Mouse (Mus musculus) liver, adult 2 months (tissue): Measurements from ENCODE around the gene Tnni3. TPM values are rescaled to one million over a fixed set of nuclear protein-coding genes. Genes with fewer than 3 reads are reported as not detected.
"Not testable (repeated sequence)": the region's sequence is repeated elsewhere in the genome, so short reads cannot be mapped to it uniquely, and the experiment has no call there.

Source experiments
- DNase-seq: peaks from one replicate; pipeline ENCODE4 v3.0.0-alpha.2; 2011; ENCODE audit warnings: low read depth, low spot score; ENCODE audit errors: extremely low read depth
- H3K27ac ChIP-seq: fragments of 200-500 bp; replicated peaks from 2 replicates; pipeline ENCODE4 v1.5.1; 2012; ENCODE audit warnings: low read depth, mild to moderate bottlenecking, control low read depth, inconsistent platforms, low read length; ENCODE audit not compliant: insufficient read depth
- H3K27me3 ChIP-seq: fragments of 200-500 bp; 2 replicates; pipeline ENCODE4 v1.6.1; 2012; ENCODE audit warnings: mild to moderate bottlenecking, moderate library complexity, low read length, inconsistent platforms; ENCODE audit not compliant: control insufficient read depth, insufficient read depth
- H3K36me3 ChIP-seq: fragments of 200-500 bp; 2 replicates; pipeline ENCODE4 v1.6.1; 2012; ENCODE audit warnings: low read length, inconsistent platforms; ENCODE audit not compliant: control insufficient read depth, insufficient read depth
- H3K4me1 ChIP-seq: fragments of 200-500 bp; 2 replicates; pipeline ENCODE4 v1.6.1; 2011; ENCODE audit warnings: low read length; ENCODE audit not compliant: control insufficient read depth, insufficient read depth
- H3K4me3 ChIP-seq: fragments of 200-500 bp; 2 replicates; pipeline ENCODE4 v1.5.1; 2011; ENCODE audit warnings: low read depth, mild to moderate bottlenecking, control low read depth, low read length, moderate library complexity; ENCODE audit not compliant: insufficient read depth
- H3K79me2 ChIP-seq: fragments of 200-500 bp; 2 replicates; pipeline ENCODE4 v1.6.1; 2012; ENCODE audit warnings: inconsistent platforms, mild to moderate bottlenecking, low read length, moderate library complexity; ENCODE audit not compliant: control insufficient read depth, insufficient read depth
- H3K9ac ChIP-seq: fragments of 200-500 bp; 2 replicates; pipeline ENCODE4 v1.6.1; 2012; ENCODE audit warnings: low read depth, mild to moderate bottlenecking, control low read depth, inconsistent platforms, low read length
- CTCF ChIP-seq: fragments of 200-500 bp; IDR thresholded peaks from 2 replicates; pipeline ENCODE4 v1.5.1; 2011; ENCODE audit warnings: low read depth, low read length, control low read depth
- POLR2A ChIP-seq: fragments of 200-500 bp; IDR thresholded peaks from 2 replicates; pipeline ENCODE4 v1.6.1; 2011; ENCODE audit warnings: low read length, control low read depth; ENCODE audit not compliant: insufficient read depth; ENCODE audit errors: extremely low read depth
- WGBS: fragments of 180-500 bp; shearing (Covaris S2); methylation state at CpG from one replicate; pipeline ENCODE4 v1.1.7; 2018; 5-methylcytosine and 5-hydroxymethylcytosine counted together
- polyA plus RNA-seq: library from polyadenylated mRNA; depleted of rRNA; stranded (reverse); fragments of >200 nt; gene quantifications from 2 replicates; pipeline ENCODE4 v1.2.3, GENCODE M21; 2012; rRNA removed
- total RNA-seq: library from RNA; depleted of rRNA; stranded (reverse); fragments of >200 nt; gene quantifications from 2 replicates; pipeline ENCODE4 v1.2.3, GENCODE M21; 2014; rRNA removed

Gene Tnni3
- total RNA-seq (0.54 TPM in 1 of 2 replicates, not detected in the other), polyA plus RNA-seq (0.76 and 0.82 TPM in 2 replicates)

GRCm38 (mm10) chr7:4524212-4524922 is at the start of gene Tnni3:
TSS of gene Tnni3 (minus strand) at chr7:4524229.
- WGBS = 62% methylated on average over 15 of the region's 15 CpGs
- peak; percentile 82 for TF ChIP-seq CTCF
- H3K27me3 ChIP-seq, H3K4me1 ChIP-seq, H3K27ac ChIP-seq, H3K9ac ChIP-seq, H3K36me3 ChIP-seq, H3K79me2 ChIP-seq, H3K4me3 ChIP-seq: not testable (repeated sequence)
- peak; percentile 35 for DNase-seq

DNA sequence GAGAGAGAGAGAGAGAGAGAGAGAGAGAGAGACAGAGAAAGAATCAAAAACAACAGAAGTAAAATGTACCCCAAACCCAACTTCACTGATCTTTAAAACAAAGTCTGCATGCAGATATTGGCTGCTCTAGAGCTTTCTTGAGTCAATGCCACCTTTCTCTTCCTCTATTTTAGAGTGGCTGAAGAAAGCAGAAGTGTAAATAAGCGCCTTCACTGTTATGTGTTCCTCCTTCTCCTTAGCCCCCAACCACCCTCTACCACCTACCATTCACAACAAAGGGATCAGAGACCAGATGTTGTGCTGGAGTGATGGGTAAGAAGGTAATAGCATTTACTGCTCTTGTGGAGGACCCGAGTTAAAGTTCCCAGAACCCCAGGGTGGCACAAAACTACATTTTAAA is 48.3 kb upstream of the Tnni3 start:
- H3K27me3 ChIP-seq, DNase-seq, H3K4me1 ChIP-seq, H3K27ac ChIP-seq, H3K4me3 ChIP-seq, H3K9ac ChIP-seq, H3K36me3 ChIP-seq, H3K79me2 ChIP-seq: not testable (repeated sequence)
- 66% methylated on average over 2 of the region's 2 CpGs for WGBS

DNA sequence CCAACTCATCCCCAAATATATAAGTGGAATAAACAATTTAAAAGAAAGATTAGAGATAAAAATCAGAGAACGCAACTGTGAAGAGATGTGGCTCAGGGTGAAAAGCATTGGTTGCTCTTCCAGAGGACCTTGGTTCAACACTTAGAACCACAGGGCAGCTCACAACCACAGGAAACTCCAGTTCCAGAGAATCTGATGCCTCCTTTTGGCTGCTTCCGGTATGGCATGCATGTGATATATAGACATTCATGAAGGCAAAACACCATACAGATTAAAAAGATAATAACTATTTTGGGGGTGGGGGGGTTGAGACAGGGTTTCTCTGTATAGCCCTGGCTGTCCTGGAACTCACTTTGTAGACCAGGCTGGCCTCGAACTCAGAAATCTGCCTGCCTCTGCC is 38.6 kb upstream of the Tnni3 start:
- Histone ChIP-seq H3K36me3 (no peaks in the 10 kb centered on the region), H3K79me2 (no peaks in the 10 kb centered on the region), H3K27ac (no peak overlapping the region), H3K4me1 (no peaks in the 10 kb centered on the region), H3K9ac (no peak overlapping the region), H3K4me3 (no peak overlapping the region), H3K27me3 (no peaks in the 10 kb centered on the region)
- no peak for DNase-seq
- WGBS = 84% methylated on average over 3 of the region's 3 CpGs
- TF ChIP-seq CTCF = no peak
- no peak for TF ChIP-seq POLR2A

DNA sequence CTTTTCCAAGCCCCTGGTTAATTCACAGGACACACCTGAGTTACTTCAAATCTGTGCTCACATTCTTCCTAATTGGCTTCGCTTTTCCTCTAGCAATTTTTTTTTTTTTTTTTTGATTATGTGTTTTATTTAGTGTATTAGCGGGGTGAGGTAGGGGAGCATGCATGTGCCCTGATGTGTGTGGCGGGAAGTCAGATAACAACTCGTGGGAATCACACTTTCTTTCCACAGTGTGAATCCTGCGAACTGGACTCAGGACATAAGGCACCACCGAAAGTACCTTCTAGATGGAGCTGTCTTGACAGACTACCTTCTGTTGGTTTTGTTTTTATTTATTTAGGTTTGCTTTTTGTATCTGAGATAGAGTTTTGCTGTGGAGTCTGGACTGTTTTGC is 33.1 kb upstream of the Tnni3 start:
- Histone ChIP-seq H3K27ac (no peak overlapping the region), H3K4me1 (no peaks in the 10 kb centered on the region), H3K79me2 (no peaks in the 10 kb centered on the region), H3K9ac (no peak overlapping the region), H3K27me3 (no peaks in the 10 kb centered on the region), H3K36me3 (no peaks in the 10 kb centered on the region), H3K4me3 (no peak overlapping the region)
- WGBS = 65% methylated on average over 6 of the region's 6 CpGs
- TF ChIP-seq POLR2A (no peak), CTCF (no peak)
- no peak for DNase-seq

DNA sequence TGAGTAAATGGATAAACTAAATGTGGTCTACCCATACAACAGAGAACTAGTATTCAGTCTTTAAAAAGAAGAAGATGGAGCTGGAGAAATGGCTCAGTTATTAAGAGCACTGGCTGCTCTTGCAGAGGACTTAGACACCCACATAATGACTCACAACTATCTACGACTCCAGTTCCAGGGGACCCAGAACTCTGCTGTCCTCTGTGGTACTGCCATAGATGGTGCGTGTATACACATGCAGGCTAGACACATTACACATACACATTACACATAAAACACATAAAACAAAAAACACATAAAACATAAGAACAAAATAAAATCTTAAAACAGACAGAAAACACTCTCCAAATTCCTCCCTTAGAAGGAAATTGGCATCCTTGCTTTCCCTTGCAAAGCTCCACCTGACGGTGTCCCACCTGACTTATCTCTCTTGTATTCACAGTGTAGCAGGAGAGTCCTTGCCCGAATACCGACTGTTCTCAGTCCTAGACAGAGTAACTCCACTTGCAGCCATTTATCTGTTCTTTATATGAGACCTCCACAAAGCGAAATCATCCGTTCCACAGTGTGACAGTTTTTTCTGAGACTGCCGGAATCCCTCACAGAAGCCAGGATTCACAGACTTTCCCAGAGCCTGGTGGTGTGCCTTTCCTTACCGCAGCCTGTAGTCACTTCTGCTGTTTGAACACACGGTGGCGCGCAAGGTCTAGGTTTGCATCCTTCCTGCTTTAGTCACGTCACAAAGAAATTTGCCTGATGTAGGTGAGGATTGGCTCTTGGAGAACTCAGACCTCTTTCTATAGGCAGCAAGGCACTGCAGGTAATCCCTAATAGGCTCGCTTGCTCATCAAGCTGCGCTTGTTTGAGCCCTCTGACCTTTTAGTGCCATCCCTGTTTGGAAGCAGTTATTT is 32.5 kb upstream of the Tnni3 start:
- no peaks in the 10 kb centered on the region for H3K27me3 ChIP-seq
- no peak overlapping the region for H3K27ac ChIP-seq
- no peaks in the 10 kb centered on the region for H3K36me3 ChIP-seq
- TF ChIP-seq CTCF = peak; percentile 94
- no peak for TF ChIP-seq POLR2A
- no peak overlapping the region for H3K9ac ChIP-seq
- no peak overlapping the region for H3K4me3 ChIP-seq
- WGBS = 18% methylated on average over 15 of the region's 15 CpGs
- DNase-seq = peak; percentile 60
- H3K4me1 ChIP-seq = no peaks in the 10 kb centered on the region
- H3K79me2 ChIP-seq = no peaks in the 10 kb centered on the region

DNA sequence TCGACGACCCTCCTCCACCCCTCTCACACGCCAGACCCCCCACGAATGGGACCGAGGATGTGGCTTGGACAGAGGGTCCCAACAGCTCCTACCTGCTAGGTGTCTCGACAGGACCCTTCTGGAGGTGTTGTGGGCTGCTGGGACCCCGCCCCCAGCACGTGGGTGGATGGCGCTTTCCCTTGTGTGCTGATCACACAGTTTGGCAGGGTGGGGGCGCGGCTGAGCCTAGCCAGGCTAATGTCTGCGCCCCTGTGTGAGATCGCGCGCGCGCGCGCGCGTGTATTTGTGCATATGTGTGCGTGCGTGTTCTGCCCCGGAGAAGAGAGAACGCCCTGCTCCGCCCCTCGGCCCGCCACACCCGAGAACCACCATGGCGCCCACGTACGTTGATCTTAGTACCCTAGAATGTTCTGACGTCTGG is 23.2 kb upstream of the Tnni3 start, which contains the start of gene Syt5:
Gene Syt5 (minus strand): TSS at position 321 of the 421 bp plus-strand sequence.
- Histone ChIP-seq H3K9ac (no peak within 1 kb of the TSS), H3K79me2 (no peaks in the 10 kb centered on the region), H3K4me1 (no peaks in the 10 kb centered on the region), H3K4me3 (no peak within 1 kb of the TSS), H3K27me3 (peaks cover 8% of the 10 kb centered on the region; the same call in 1 of the 2 replicates), H3K27ac (no peak within 1 kb of the TSS), H3K36me3 (no peaks in the 10 kb centered on the region)
- 5% methylated on average over 33 of the region's 33 CpGs for WGBS
- no peak for DNase-seq
- TF ChIP-seq CTCF (no peak), POLR2A (no peak)
